Mouse (Mus musculus): ENCODE results near the gene Gm28044. TPM values are rescaled to one million over a fixed set of nuclear protein-coding genes. Genes with fewer than 3 reads are reported as not detected.
"Not testable (repeated sequence)": the region's sequence is repeated elsewhere in the genome, so short reads cannot be mapped to it uniquely, and the experiment has no call there.

Gm28044 gene
- polyA plus RNA-seq (2015; fragmentation: Nextera tagmentation; extraction: Ambion mirVana), result not detected in 2 replicates

GRCm38 (mm10) chr13:67360131-67360744 lies at the start of gene Gm28044, which contains the start of gene Zfp953:
Gm28044 (minus strand) TSS chr13:67360536.
Zfp953 (minus strand) TSS chr13:67360605.
- H3K4me2 ChIP-seq (replicated peaks), result peak within 1 kb of the TSS; percentile 73
- peak; percentile 80; the same call in 1 of the 2 replicates for ATAC-seq (ENCODE audit: insufficient number of reproducible peaks, low FRiP score, low TSS enrichment, low read depth)
- no peaks in the 10 kb centered on the region for H3K27me3 ChIP-seq
- no peaks in the 10 kb centered on the region for H3K9me3 ChIP-seq (replicated peaks)
- no peaks in the 10 kb centered on the region for H3K36me3 ChIP-seq
- under 1% methylated on average over 15 of the region's 15 CpGs for WGBS
- H3K4me3 ChIP-seq (replicated peaks), result peak within 1 kb of the TSS; percentile 69
- H3K9ac ChIP-seq, result peak within 1 kb of the TSS; percentile 62
- peaks cover 4% of the 10 kb centered on the region; the same call in 1 of the 2 replicates for H3K4me1 ChIP-seq
- H3K27ac ChIP-seq (replicated peaks), result peak within 1 kb of the TSS; percentile 59

GRCm38 (mm10) chr13:67399183-67399903 lies 39.0 kb upstream of the Gm28044 start, which contains the start of gene Zfp429:
Zfp429 (minus strand) TSS chr13:67399819.
- not testable (repeated sequence) for H3K9me3 ChIP-seq (replicated peaks); H3K27me3 ChIP-seq; H3K36me3 ChIP-seq; H3K4me1 ChIP-seq
- Histone ChIP-seq H3K4me2 (replicated peaks) (peak within 1 kb of the TSS; percentile 50), H3K9ac (peak within 1 kb of the TSS; percentile 21), H3K4me3 (replicated peaks) (peak within 1 kb of the TSS; percentile 58), H3K27ac (replicated peaks) (0 out of 2 replicates have a peak within 1 kb of the TSS, but pooled peaks have one; percentile 29)
- WGBS, result 3% methylated on average over 16 of the region's 16 CpGs
- ATAC-seq (ENCODE audit: insufficient number of reproducible peaks, low FRiP score, low TSS enrichment, low read depth), result peak; percentile 88

GRCm38 (mm10) chr13:67376255-67376654 lies 15.9 kb upstream of the Gm28044 start:
- H3K27ac ChIP-seq (replicated peaks); ATAC-seq (ENCODE audit: insufficient number of reproducible peaks, low FRiP score, low TSS enrichment, low read depth); H3K9me3 ChIP-seq (replicated peaks); H3K9ac ChIP-seq; H3K36me3 ChIP-seq; H3K4me2 ChIP-seq (replicated peaks); H3K4me1 ChIP-seq; H3K4me3 ChIP-seq (replicated peaks); H3K27me3 ChIP-seq: not testable (repeated sequence)
- 75% methylated on average over 3 of the region's 3 CpGs for WGBS

GRCm38 (mm10) chr13:67375050-67375911 lies 14.9 kb upstream of the Gm28044 start, which contains the start of the genes Gm28041 and Zfp456:
Gm28041 (minus strand) TSS chr13:67375733.
Zfp456 (minus strand) TSS chr13:67375810.
- WGBS, result 16% methylated on average over 13 of the region's 15 CpGs
- H3K4me2 ChIP-seq (replicated peaks), result peak within 1 kb of the TSS; percentile 56
- not testable (repeated sequence) for H3K9me3 ChIP-seq (replicated peaks); H3K4me1 ChIP-seq; H3K36me3 ChIP-seq; H3K27me3 ChIP-seq; H3K27ac ChIP-seq (replicated peaks)
- ATAC-seq (ENCODE audit: insufficient number of reproducible peaks, low FRiP score, low TSS enrichment, low read depth), result peak; percentile 88
- H3K4me3 ChIP-seq (replicated peaks), result peak within 1 kb of the TSS; percentile 49
- H3K9ac ChIP-seq, result peak within 1 kb of the TSS; percentile 24; the same call in 1 of the 2 replicates

- Histone ChIP-seq H3K9me3 (replicated peaks) (no peaks in the 10 kb centered on the region), H3K4me1 (no peaks in the 10 kb centered on the region), H3K4me3 (replicated peaks) (no peak overlapping the region), H3K27ac (replicated peaks) (no peak overlapping the region), H3K4me2 (replicated peaks) (no peak overlapping the region), H3K27me3 (no peaks in the 10 kb centered on the region), H3K36me3 (no peaks in the 10 kb centered on the region), H3K9ac (no peak overlapping the region)
- ATAC-seq (ENCODE audit: insufficient number of reproducible peaks, low FRiP score, low TSS enrichment, low read depth), result no peak
These were observed 8.5 kb downstream of the Gm28044 start for GRCm38 (mm10) chr13:67351854-67352253.

GRCm38 (mm10) chr13:67343422-67343821 lies 16.9 kb downstream of the Gm28044 start:
- H3K4me3 ChIP-seq (replicated peaks), result no peak overlapping the region
- H3K27me3 ChIP-seq, result no peaks in the 10 kb centered on the region
- H3K4me1 ChIP-seq, result no peaks in the 10 kb centered on the region
- ATAC-seq (ENCODE audit: insufficient number of reproducible peaks, low FRiP score, low TSS enrichment, low read depth), result no peak
- no peak overlapping the region for H3K9ac ChIP-seq
- H3K4me2 ChIP-seq (replicated peaks), result no peak overlapping the region
- 0 out of 2 replicates have a peak, but pooled peaks cover 8% of the 10 kb centered on the region for H3K36me3 ChIP-seq
- no peak overlapping the region for H3K27ac ChIP-seq (replicated peaks)
- WGBS, result 85% methylated on average over 2 of the region's 2 CpGs
- H3K9me3 ChIP-seq (replicated peaks), result no peaks in the 10 kb centered on the region

GRCm38 (mm10) chr13:67332877-67333276 lies 27.5 kb downstream of the Gm28044 start:
- H3K4me3 ChIP-seq (replicated peaks), result peak overlapping the region; percentile 60
- H3K9ac ChIP-seq, result peak overlapping the region; percentile 42; the same call in 1 of the 2 replicates
- peak; percentile 54; the same call in 1 of the 2 replicates for ATAC-seq (ENCODE audit: insufficient number of reproducible peaks, low FRiP score, low TSS enrichment, low read depth)
- peak overlapping the region; percentile 79 for H3K27ac ChIP-seq (replicated peaks)
- no peaks in the 10 kb centered on the region for H3K9me3 ChIP-seq (replicated peaks)
- H3K27me3 ChIP-seq, result no peaks in the 10 kb centered on the region
- 67% methylated on average over 1 of the region's 1 CpGs for WGBS
- H3K36me3 ChIP-seq, result no peaks in the 10 kb centered on the region
- peaks cover 6% of the 10 kb centered on the region; the same call in 1 of the 2 replicates for H3K4me1 ChIP-seq
- peak overlapping the region; percentile 80 for H3K4me2 ChIP-seq (replicated peaks)

- Histone ChIP-seq H3K4me1 (peaks cover 6% of the 10 kb centered on the region; the same call in 1 of the 2 replicates), H3K9me3 (replicated peaks) (no peaks in the 10 kb centered on the region), H3K36me3 (no peaks in the 10 kb centered on the region), H3K9ac (peak within 1 kb of the TSS; percentile 42), H3K4me3 (replicated peaks) (peak within 1 kb of the TSS; percentile 60), H3K4me2 (replicated peaks) (peak within 1 kb of the TSS; percentile 80), H3K27ac (replicated peaks) (peak within 1 kb of the TSS; percentile 79), H3K27me3 (no peaks in the 10 kb centered on the region)
- ATAC-seq (ENCODE audit: insufficient number of reproducible peaks, low FRiP score, low TSS enrichment, low read depth), result peak; percentile 91
- WGBS, result 11% methylated on average over 17 of the region's 17 CpGs
These were observed 28.2 kb downstream of the Gm28044 start, which contains the start of gene Zfp595 for GRCm38 (mm10) chr13:67332019-67332724. Zfp595 (minus strand) TSS chr13:67332570.

GRCm38 (mm10) chr13:67306718-67307117 lies 53.6 kb downstream of the Gm28044 start:
- Histone ChIP-seq H3K4me2 (replicated peaks) (peak overlapping the region; percentile 85), H3K4me1 (peaks cover 7% of the 10 kb centered on the region), H3K4me3 (replicated peaks) (peak overlapping the region; percentile 63), H3K9ac (peak overlapping the region; percentile 69; the same call in 1 of the 2 replicates), H3K27me3 (no peaks in the 10 kb centered on the region), H3K36me3 (no peaks in the 10 kb centered on the region), H3K9me3 (replicated peaks) (no peaks in the 10 kb centered on the region), H3K27ac (replicated peaks) (no peak overlapping the region)
- no peak for ATAC-seq (ENCODE audit: insufficient number of reproducible peaks, low FRiP score, low TSS enrichment, low read depth)
- 27% methylated on average over 5 of the region's 5 CpGs for WGBS
